Mouse (Mus musculus) urinary bladder, postnatal 14 days (tissue): Measurements from ENCODE around the gene Drap1.
A peak's percentile ranks its signal among the peaks of the same experiment; 100 is the strongest.

Experiments
- DNase-seq: peaks from one replicate; pipeline ENCODE4 v3.0.0; 2021; ENCODE audit warnings: low spot score

Gene Drap1

GRCm38 (mm10) chr19:5424782-5425741, at the start of gene Drap1, which contains the start of gene AI837181:
Gene Drap1 (minus strand): TSS chr19:5424979.
Gene AI837181 (plus strand): TSS chr19:5425144.
- DNase-seq = peak; percentile 95

GRCm38 (mm10) chr19:5473720-5474119, 48.9 kb upstream of the Drap1 start, which contains the start of gene Efemp2:
Gene Efemp2 (plus strand): TSS chr19:5473954.
- DNase-seq = peak; percentile 89

GRCm38 (mm10) chr19:5472857-5473256, 48.1 kb upstream of the Drap1 start:
- DNase-seq = no peak

GRCm38 (mm10) chr19:5471846-5472245, 47.1 kb upstream of the Drap1 start:
- no peak for DNase-seq

- no peak for DNase-seq
Measured at GRCm38 (mm10) chr19:5468374-5468773, 43.6 kb upstream of the Drap1 start, which contains the start of gene Ctsw. Gene Ctsw (minus strand): TSS chr19:5468507.

GRCm38 (mm10) chr19:5466916-5467500, 42.2 kb upstream of the Drap1 start:
- no peak for DNase-seq

GRCm38 (mm10) chr19:5465037-5465436, 40.3 kb upstream of the Drap1 start:
- no peak for DNase-seq

GRCm38 (mm10) chr19:5463791-5464562, 39.2 kb upstream of the Drap1 start:
- peak; percentile 42 for DNase-seq

- no peak for DNase-seq
Measured at GRCm38 (mm10) chr19:5463212-5463611, 38.4 kb upstream of the Drap1 start.

- DNase-seq = no peak
Measured at GRCm38 (mm10) chr19:5461411-5461810, 36.6 kb upstream of the Drap1 start.

GRCm38 (mm10) chr19:5460465-5460911, 35.7 kb upstream of the Drap1 start, which contains the start of gene Fibp:
Gene Fibp (plus strand): TSS chr19:5460615.
- DNase-seq = peak; percentile 91

- DNase-seq = no peak
Measured at GRCm38 (mm10) chr19:5459896-5460295, 35.1 kb upstream of the Drap1 start.

- DNase-seq = no peak
Measured at GRCm38 (mm10) chr19:5459019-5459418, 34.2 kb upstream of the Drap1 start.

GRCm38 (mm10) chr19:5457746-5458442, 33.1 kb upstream of the Drap1 start, which contains the start of gene Ccdc85b:
Gene Ccdc85b (minus strand): TSS chr19:5457894.
- DNase-seq = no peak

- DNase-seq = peak; percentile 95
Measured at GRCm38 (mm10) chr19:5456922-5457745, 32.4 kb upstream of the Drap1 start.

- DNase-seq = no peak
Measured at GRCm38 (mm10) chr19:5456241-5456921, 31.6 kb upstream of the Drap1 start.

- DNase-seq = no peak
Measured at GRCm38 (mm10) chr19:5455568-5455967, 30.8 kb upstream of the Drap1 start.

GRCm38 (mm10) chr19:5455037-5455436, 30.3 kb upstream of the Drap1 start:
- DNase-seq = no peak

- no peak for DNase-seq
Measured at GRCm38 (mm10) chr19:5451766-5452165, 27.0 kb upstream of the Drap1 start.

GRCm38 (mm10) chr19:5449673-5450072, 24.9 kb upstream of the Drap1 start:
- DNase-seq = no peak
